Mouse (Mus musculus) cerebellum, adult 11-12 months (tissue): ENCODE data around the gene Smg6.
A peak's percentile ranks its signal among the peaks of the same experiment; 100 is the strongest.

Source experiments
- DNase-seq: peaks from one replicate; pipeline ENCODE4 v3.0.0; 2022

The Smg6 gene

GRCm38 (mm10) chr11:74925577-74926387 lies at the start of gene Smg6, which contains the start of gene Srr:
Smg6 (plus strand) TSS chr11:74925823.
Srr (minus strand) TSS chr11:74925948.
- peak; percentile 95 for DNase-seq

GRCm38 (mm10) chr11:74876801-74877200 lies 48.8 kb upstream of the Smg6 start:
- peak; percentile 73 for DNase-seq

- DNase-seq, result no peak
These were observed 44.6 kb upstream of the Smg6 start for GRCm38 (mm10) chr11:74880999-74881398.

- DNase-seq, result no peak
These were observed 43.6 kb upstream of the Smg6 start for GRCm38 (mm10) chr11:74881979-74882378.

GRCm38 (mm10) chr11:74883098-74883497 lies 42.5 kb upstream of the Smg6 start:
- peak; percentile 80 for DNase-seq

GRCm38 (mm10) chr11:74894619-74895018 lies 31.0 kb upstream of the Smg6 start:
- no peak for DNase-seq

- peak; percentile 73 for DNase-seq
These were observed 29.4 kb upstream of the Smg6 start for GRCm38 (mm10) chr11:74895980-74896900.

- peak; percentile 69 for DNase-seq
These were observed 28.5 kb upstream of the Smg6 start, which contains the start of gene Sgsm2 for GRCm38 (mm10) chr11:74896901-74897677. Sgsm2 (minus strand) TSS chr11:74897060.

GRCm38 (mm10) chr11:74897678-74898516 lies 27.7 kb upstream of the Smg6 start, which contains the start of gene Tsr1:
Tsr1 (plus strand) TSS chr11:74898071.
- peak; percentile 89 for DNase-seq

GRCm38 (mm10) chr11:74898517-74898827 lies 27.2 kb upstream of the Smg6 start:
- DNase-seq, result no peak

GRCm38 (mm10) chr11:74901555-74901954 lies 24.1 kb upstream of the Smg6 start:
- DNase-seq, result no peak

GRCm38 (mm10) chr11:74902416-74902815 lies 23.2 kb upstream of the Smg6 start:
- no peak for DNase-seq

- DNase-seq, result no peak
These were observed 17.8 kb upstream of the Smg6 start for GRCm38 (mm10) chr11:74907850-74908249.

GRCm38 (mm10) chr11:74908618-74909399 lies 16.8 kb upstream of the Smg6 start:
- no peak for DNase-seq

GRCm38 (mm10) chr11:74909978-74910377 lies 15.6 kb upstream of the Smg6 start:
- DNase-seq, result no peak

GRCm38 (mm10) chr11:74912492-74912891 lies 13.1 kb upstream of the Smg6 start:
- no peak for DNase-seq

GRCm38 (mm10) chr11:74919249-74919648 lies 6.4 kb upstream of the Smg6 start:
- DNase-seq, result no peak

GRCm38 (mm10) chr11:74924149-74924548 lies 1.5 kb upstream of the Smg6 start:
- peak; percentile 32 for DNase-seq

- DNase-seq, result no peak
These were observed 874 bp downstream of the Smg6 start for GRCm38 (mm10) chr11:74926388-74927005.

- no peak for DNase-seq
These were observed 1.7 kb downstream of the Smg6 start for GRCm38 (mm10) chr11:74927236-74927725.
